Mouse (Mus musculus): ENCODE measurements at regions not wholly inside any gene's neighbourhood (a gene's known extent, or its start where the extent isn't known, plus 50 kb on each side); places are given as distances from the start of the nearest gene placed in this dataset.

DNA sequence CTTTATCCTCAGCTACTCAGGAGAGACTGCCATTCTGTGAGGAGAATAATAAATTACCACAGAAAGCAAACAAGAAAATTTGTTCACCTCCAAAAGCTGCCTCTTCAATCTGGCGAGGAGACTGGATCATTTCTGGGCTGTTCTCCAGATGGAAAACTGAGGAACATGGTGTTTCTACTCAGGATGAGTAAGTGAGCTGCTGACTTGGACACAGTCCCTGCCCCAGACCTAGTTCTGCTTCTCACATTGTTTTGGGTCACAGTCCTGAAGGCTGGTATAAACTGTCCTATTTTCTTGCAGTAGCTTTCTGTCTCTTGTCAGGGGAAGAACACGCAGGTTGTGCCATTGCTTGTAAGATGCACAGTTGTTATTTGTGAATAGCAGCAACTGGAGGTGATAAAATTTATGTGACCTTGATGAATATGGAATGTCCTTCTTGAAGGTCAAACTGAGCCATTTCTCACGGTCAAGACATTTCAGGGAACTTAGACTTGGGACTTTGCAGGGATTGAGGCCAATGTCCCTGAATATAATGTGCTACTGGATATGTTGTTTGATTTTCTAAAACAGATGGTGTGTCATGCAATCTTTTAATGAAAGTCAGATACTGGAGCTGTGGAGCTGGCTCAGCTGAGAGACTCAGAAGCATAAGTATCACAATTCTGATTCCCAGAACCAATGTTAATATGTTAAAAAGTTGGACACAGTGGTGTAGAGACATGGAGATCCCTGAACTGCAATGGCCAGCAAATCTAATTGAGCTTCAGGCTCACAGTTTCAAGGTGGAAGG is 102.2 kb downstream of the Edn1 start:
- Histone ChIP-seq H3K27ac (ENCODE audit: low read length) (no peak overlapping the region), H3K27me3 (replicated peaks; ENCODE audit: insufficient read depth, low read length) (no peaks in the 10 kb centered on the region), H3K9me3 (ENCODE audit: low read length) (no peaks in the 10 kb centered on the region), H3K4me1 (ENCODE audit: insufficient read depth, low read depth, low read length) (no peaks in the 10 kb centered on the region), H3K4me2 (replicated peaks; ENCODE audit: low read depth, low read length) (no peak overlapping the region), H3K4me3 (ENCODE audit: low read depth, low read length) (no peak overlapping the region), H3K36me3 (ENCODE audit: insufficient read depth, low read length) (no peaks in the 10 kb centered on the region), H3K9ac (replicated peaks; ENCODE audit: low read depth) (no peak overlapping the region)
- DNase-seq (ENCODE audit: low spot score): peak; percentile 20
- 60% methylated on average over 3 of the region's 3 CpGs for WGBS
- ATAC-seq: no peak; the same call in 1 of the 2 replicates
- TF ChIP-seq EP300 (IDR thresholded peaks at IDR 0.05): no peak
- no peak for TF ChIP-seq CTCF (IDR thresholded peaks at IDR 0.05)

DNA sequence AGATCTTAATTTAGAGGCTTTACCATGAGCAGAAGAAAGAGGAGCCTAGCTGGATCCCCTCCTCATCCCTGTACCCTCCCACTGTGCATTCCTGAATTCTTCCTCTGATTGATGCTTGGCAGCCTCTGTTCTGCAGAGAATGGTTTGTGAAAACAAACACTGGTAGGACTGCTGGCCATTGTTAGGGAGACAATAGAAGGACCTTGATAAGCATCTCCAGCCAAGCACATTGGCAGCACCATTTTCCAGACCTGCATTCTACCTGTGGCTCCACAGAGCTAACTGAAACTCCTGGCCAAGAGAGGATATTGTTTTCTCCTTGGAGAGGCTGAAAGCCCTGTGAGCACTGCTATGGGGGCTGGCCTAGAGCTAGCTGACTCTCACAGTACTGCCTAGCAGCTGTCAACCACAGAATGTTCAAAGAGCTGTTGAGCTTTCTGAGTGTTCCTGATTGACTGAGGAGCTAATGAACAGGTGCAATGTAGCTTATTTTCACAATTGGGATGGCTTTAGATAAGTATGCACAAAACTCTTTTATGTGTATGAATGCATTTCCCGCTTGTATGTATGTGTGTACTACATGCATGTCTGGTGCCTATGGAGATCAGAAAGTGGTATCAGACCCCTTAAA is 111.5 kb downstream of the Edn1 start:
- Histone ChIP-seq H3K4me1 (ENCODE audit: insufficient read depth, low read depth, low read length) (no peaks in the 10 kb centered on the region), H3K9ac (replicated peaks; ENCODE audit: low read depth) (no peak overlapping the region), H3K9me3 (ENCODE audit: low read length) (no peaks in the 10 kb centered on the region), H3K4me2 (replicated peaks; ENCODE audit: low read depth, low read length) (no peak overlapping the region), H3K36me3 (ENCODE audit: insufficient read depth, low read length) (no peaks in the 10 kb centered on the region), H3K4me3 (ENCODE audit: low read depth, low read length) (no peak overlapping the region), H3K27me3 (replicated peaks; ENCODE audit: insufficient read depth, low read length) (no peaks in the 10 kb centered on the region), H3K27ac (ENCODE audit: low read length) (no peak overlapping the region)
- WGBS: 79% methylated on average over 1 of the region's 1 CpGs
- DNase-seq (ENCODE audit: low spot score): no peak
- no peak for TF ChIP-seq EP300 (IDR thresholded peaks at IDR 0.05)
- no peak for TF ChIP-seq CTCF (IDR thresholded peaks at IDR 0.05)
- ATAC-seq: no peak

DNA sequence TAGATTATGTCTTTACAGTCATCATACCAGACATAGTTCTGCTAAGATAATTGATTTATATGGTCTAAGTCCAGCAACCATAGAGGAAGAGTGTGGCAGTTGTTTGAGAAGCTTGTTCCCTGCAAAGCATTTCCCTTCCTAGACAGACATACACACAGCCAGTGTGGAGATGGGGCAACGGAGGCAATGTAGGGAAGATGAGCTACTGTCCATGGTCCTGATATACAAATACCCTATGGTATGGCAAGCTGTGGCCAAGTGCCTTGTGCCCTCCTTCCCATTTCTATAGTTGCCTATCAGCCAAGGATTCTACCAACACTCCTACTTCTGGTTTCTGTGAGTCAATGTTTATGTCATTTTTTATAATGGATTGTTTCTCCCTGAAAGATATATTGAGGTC is 145.6 kb downstream of the Edn1 start:
- Histone ChIP-seq H3K27me3 (replicated peaks; ENCODE audit: insufficient read depth, low read length) (no peaks in the 10 kb centered on the region), H3K4me3 (ENCODE audit: low read depth, low read length) (no peak overlapping the region), H3K27ac (ENCODE audit: low read length) (no peak overlapping the region), H3K9me3 (ENCODE audit: low read length) (no peaks in the 10 kb centered on the region), H3K4me2 (replicated peaks; ENCODE audit: low read depth, low read length) (no peak overlapping the region), H3K9ac (replicated peaks; ENCODE audit: low read depth) (no peak overlapping the region), H3K36me3 (ENCODE audit: insufficient read depth, low read length) (no peaks in the 10 kb centered on the region), H3K4me1 (ENCODE audit: insufficient read depth, low read depth, low read length) (no peaks in the 10 kb centered on the region)
- DNase-seq (ENCODE audit: low spot score) (peak; percentile 14), ATAC-seq (no peak)
- TF ChIP-seq CTCF (IDR thresholded peaks at IDR 0.05) (no peak), EP300 (IDR thresholded peaks at IDR 0.05) (no peak)
- WGBS: 4% methylated on average over 1 of the region's 1 CpGs

DNA sequence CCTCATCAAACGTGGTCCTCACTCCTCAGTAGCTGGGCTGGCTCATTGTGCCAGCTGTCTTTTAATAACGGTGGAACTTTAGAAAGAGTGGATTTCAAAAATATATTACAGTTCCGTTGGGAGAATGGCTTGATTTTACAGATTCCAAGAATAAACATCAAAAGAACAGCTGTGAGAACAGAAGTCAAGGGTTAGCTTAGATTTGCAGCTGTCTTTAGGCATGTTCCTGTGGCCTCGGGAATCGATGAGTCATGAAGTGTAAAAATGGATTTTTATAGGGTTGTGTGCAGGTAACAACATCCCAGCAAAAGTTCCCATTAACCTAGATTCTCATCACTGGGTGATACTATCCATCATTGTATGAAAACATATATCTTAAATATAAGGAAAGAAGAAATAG is 152.4 kb downstream of the Edn1 start:
- H3K4me2 ChIP-seq (replicated peaks; ENCODE audit: low read depth, low read length): no peak overlapping the region
- H3K9me3 ChIP-seq (ENCODE audit: low read length): no peaks in the 10 kb centered on the region
- DNase-seq (ENCODE audit: low spot score): no peak
- no peaks in the 10 kb centered on the region for H3K4me1 ChIP-seq (ENCODE audit: insufficient read depth, low read depth, low read length)
- H3K9ac ChIP-seq (replicated peaks; ENCODE audit: low read depth): no peak overlapping the region
- no peaks in the 10 kb centered on the region for H3K36me3 ChIP-seq (ENCODE audit: insufficient read depth, low read length)
- no peaks in the 10 kb centered on the region for H3K27me3 ChIP-seq (replicated peaks; ENCODE audit: insufficient read depth, low read length)
- H3K4me3 ChIP-seq (ENCODE audit: low read depth, low read length): no peak overlapping the region
- ATAC-seq: no peak
- TF ChIP-seq CTCF (IDR thresholded peaks at IDR 0.05): no peak
- no peak for TF ChIP-seq EP300 (IDR thresholded peaks at IDR 0.05)
- H3K27ac ChIP-seq (ENCODE audit: low read length): no peak overlapping the region
- WGBS: 62% methylated on average over 5 of the region's 5 CpGs

DNA sequence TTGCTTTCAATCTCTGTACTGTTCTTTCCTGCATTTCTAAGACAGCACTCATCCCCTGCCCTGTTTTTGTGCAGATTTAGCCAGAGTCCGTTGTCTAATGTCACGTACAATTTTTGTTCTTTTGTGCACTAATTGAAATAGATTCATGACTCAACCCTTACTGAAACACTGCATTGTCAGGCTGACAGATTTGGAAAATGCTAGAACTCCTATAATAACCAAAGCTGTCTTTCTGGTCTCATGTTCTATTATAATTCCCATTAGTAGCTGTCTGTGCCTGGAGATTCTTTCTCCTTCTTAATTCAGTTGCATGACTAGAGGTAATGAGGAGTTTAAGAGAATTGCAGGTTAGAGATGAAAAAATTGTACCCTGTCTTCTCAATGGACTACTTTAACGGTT is 158.6 kb downstream of the Edn1 start:
- Histone ChIP-seq H3K9ac (replicated peaks; ENCODE audit: low read depth) (no peak overlapping the region), H3K4me1 (ENCODE audit: insufficient read depth, low read depth, low read length) (no peaks in the 10 kb centered on the region), H3K36me3 (ENCODE audit: insufficient read depth, low read length) (no peaks in the 10 kb centered on the region), H3K9me3 (ENCODE audit: low read length) (no peaks in the 10 kb centered on the region), H3K4me2 (replicated peaks; ENCODE audit: low read depth, low read length) (no peak overlapping the region), H3K4me3 (ENCODE audit: low read depth, low read length) (no peak overlapping the region), H3K27me3 (replicated peaks; ENCODE audit: insufficient read depth, low read length) (no peaks in the 10 kb centered on the region), H3K27ac (ENCODE audit: low read length) (no peak overlapping the region)
- ATAC-seq: no peak
- 81% methylated on average over 3 of the region's 3 CpGs for WGBS
- TF ChIP-seq EP300 (IDR thresholded peaks at IDR 0.05): no peak
- no peak for TF ChIP-seq CTCF (IDR thresholded peaks at IDR 0.05)
- DNase-seq (ENCODE audit: low spot score): no peak

DNA sequence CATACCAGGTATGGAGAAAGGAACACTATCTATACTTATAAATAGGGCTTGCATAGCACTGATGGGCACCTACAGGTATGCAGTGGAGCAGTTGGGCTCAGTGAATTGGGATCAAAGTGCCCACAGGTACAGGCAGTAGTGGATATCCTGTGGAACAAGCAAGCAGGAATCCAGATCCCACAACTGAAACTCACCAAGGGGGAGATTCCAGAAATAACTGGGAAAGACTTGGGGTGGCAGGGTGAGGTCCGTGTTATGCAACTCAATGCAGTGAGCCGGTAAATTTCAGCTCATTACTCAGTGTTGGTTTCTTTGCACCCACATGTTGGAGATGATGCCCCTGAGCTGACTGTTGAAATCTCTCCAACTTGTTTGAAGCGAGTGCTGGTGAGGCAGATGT is 177.5 kb downstream of the Edn1 start:
- no peak for TF ChIP-seq EP300 (IDR thresholded peaks at IDR 0.05)
- TF ChIP-seq CTCF (IDR thresholded peaks at IDR 0.05): no peak
- ATAC-seq: no peak
- WGBS: 76% methylated on average over 3 of the region's 3 CpGs
- no peak overlapping the region for H3K4me3 ChIP-seq (ENCODE audit: low read depth, low read length)
- H3K4me1 ChIP-seq (ENCODE audit: insufficient read depth, low read depth, low read length): no peaks in the 10 kb centered on the region
- H3K36me3 ChIP-seq (ENCODE audit: insufficient read depth, low read length): no peaks in the 10 kb centered on the region
- no peak overlapping the region for H3K4me2 ChIP-seq (replicated peaks; ENCODE audit: low read depth, low read length)
- H3K9me3 ChIP-seq (ENCODE audit: low read length): no peaks in the 10 kb centered on the region
- no peaks in the 10 kb centered on the region for H3K27me3 ChIP-seq (replicated peaks; ENCODE audit: insufficient read depth, low read length)
- H3K9ac ChIP-seq (replicated peaks; ENCODE audit: low read depth): no peak overlapping the region
- H3K27ac ChIP-seq (ENCODE audit: low read length): no peak overlapping the region
- DNase-seq (ENCODE audit: low spot score): no peak
